Mouse (Mus musculus) midbrain, embryonic 12.5 days (tissue): Measurements from ENCODE around the gene Ppig. TPM values are rescaled to one million over a fixed set of nuclear protein-coding genes. Genes with fewer than 3 reads are reported as not detected.

ENCODE experiments used
- ATAC-seq: fragments of 200-750 bp; cut with Nextera tagmentation; 2 replicates; pipeline ENCODE4 v1.8.0; 2017; ENCODE audit warnings: low read depth, moderate TSS enrichment, moderate library complexity; ENCODE audit not compliant: low FRiP score
- H3K27ac ChIP-seq: fragments of 300-500 bp; sonication (generic); replicated peaks from 2 replicates; pipeline ENCODE4 v1.5.1; 2016; ENCODE audit warnings: mild to moderate bottlenecking
- H3K27me3 ChIP-seq: fragments of 300-500 bp; sonication (generic); 2 replicates; pipeline ENCODE4 v1.6.1; 2016; ENCODE audit warnings: mild to moderate bottlenecking
- H3K36me3 ChIP-seq: fragments of 300-500 bp; sonication (generic); 2 replicates; pipeline ENCODE4 v1.6.1; 2016
- H3K4me1 ChIP-seq: fragments of 300-500 bp; sonication (generic); 2 replicates; pipeline ENCODE4 v1.6.1; 2016
- H3K4me2 ChIP-seq: fragments of 300-500 bp; sonication (generic); replicated peaks from 2 replicates; pipeline ENCODE4 v1.6.1; 2016; ENCODE audit warnings: mild to moderate bottlenecking, moderate library complexity
- H3K4me3 ChIP-seq: fragments of 300-500 bp; sonication (generic); 2 replicates; pipeline ENCODE4 v1.5.1; 2016; ENCODE audit warnings: mild to moderate bottlenecking
- H3K9ac ChIP-seq: fragments of 300-500 bp; sonication (generic); replicated peaks from 2 replicates; pipeline ENCODE4 v1.6.1; 2016; ENCODE audit warnings: mild to moderate bottlenecking, moderate library complexity
- H3K9me3 ChIP-seq: fragments of 300-500 bp; sonication (generic); 2 replicates; pipeline ENCODE4 v1.6.1; 2016; ENCODE audit warnings: mild to moderate bottlenecking
- WGBS: fragments of 180-500 bp; shearing (Covaris S2); methylation state at CpG from one replicate; pipeline ENCODE4 v1.1.7; 2016; 5-methylcytosine and 5-hydroxymethylcytosine counted together
- polyA plus RNA-seq: library from polyadenylated mRNA; unstranded; fragments of >200 nt; fragmentation: Nextera tagmentation; extraction: Ambion mirVana; gene quantifications from 2 replicates; pipeline ENCODE4 v1.2.1, GENCODE M21; 2016

The Ppig gene
- polyA plus RNA-seq, 1 experiment from 2014 or later = 146 TPM

DNA sequence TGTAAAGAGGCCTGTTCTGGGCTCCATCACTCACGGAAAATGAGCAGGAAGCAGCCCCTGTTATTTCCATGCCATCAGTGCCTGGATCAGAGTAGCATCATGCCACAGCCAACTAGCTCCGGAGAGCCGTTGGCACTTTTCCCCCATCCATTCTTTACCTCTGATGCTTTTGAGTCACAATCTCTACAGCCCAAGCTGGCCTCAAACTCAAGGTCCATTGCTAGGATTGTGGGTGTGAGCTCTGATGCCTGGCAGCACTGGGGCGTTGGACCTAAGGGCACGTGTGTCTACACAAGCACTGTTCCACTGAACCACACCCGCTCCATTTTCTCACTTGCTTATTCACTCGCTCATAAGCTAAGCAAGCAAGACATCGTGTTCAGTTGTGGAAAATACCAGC is 21.9 kb upstream of the Ppig start:
- Histone ChIP-seq H3K27me3 (no peaks in the 10 kb centered on the region), H3K9ac (no peak overlapping the region), H3K4me3 (no peak overlapping the region), H3K9me3 (no peaks in the 10 kb centered on the region), H3K4me1 (no peaks in the 10 kb centered on the region), H3K36me3 (peaks cover 58% of the 10 kb centered on the region), H3K27ac (no peak overlapping the region), H3K4me2 (no peak overlapping the region)
- ATAC-seq = no peak
- 94% methylated on average over 8 of the region's 8 CpGs for WGBS

DNA sequence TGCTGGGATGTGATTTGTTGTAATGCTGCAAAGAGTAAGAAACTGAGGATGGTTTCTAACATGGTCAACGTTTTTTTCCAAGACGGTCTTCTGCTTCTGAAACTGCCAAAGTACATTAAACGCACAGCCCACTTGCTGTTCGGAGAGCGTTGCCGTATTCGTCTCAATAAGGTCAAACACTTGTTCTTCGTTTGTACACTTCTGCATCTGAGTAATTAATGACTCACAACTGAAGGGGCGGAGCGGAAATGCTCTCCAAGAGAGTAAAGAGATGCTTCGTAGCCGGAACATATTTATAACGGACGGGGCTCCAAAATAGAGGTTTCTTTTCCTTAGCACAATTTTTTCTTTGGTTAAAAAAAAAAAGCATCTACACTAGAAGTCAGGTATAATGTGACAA is 10.2 kb upstream of the Ppig start:
- no peak overlapping the region for H3K27ac ChIP-seq
- H3K4me2 ChIP-seq = no peak overlapping the region
- H3K27me3 ChIP-seq = peaks cover 4% of the 10 kb centered on the region; the same call in 1 of the 2 replicates
- no peak for ATAC-seq
- no peaks in the 10 kb centered on the region for H3K9me3 ChIP-seq
- 93% methylated on average over 14 of the region's 14 CpGs for WGBS
- no peak overlapping the region for H3K4me3 ChIP-seq
- peaks cover 5% of the 10 kb centered on the region for H3K4me1 ChIP-seq
- peaks cover 3% of the 10 kb centered on the region for H3K36me3 ChIP-seq
- H3K9ac ChIP-seq = no peak overlapping the region

DNA sequence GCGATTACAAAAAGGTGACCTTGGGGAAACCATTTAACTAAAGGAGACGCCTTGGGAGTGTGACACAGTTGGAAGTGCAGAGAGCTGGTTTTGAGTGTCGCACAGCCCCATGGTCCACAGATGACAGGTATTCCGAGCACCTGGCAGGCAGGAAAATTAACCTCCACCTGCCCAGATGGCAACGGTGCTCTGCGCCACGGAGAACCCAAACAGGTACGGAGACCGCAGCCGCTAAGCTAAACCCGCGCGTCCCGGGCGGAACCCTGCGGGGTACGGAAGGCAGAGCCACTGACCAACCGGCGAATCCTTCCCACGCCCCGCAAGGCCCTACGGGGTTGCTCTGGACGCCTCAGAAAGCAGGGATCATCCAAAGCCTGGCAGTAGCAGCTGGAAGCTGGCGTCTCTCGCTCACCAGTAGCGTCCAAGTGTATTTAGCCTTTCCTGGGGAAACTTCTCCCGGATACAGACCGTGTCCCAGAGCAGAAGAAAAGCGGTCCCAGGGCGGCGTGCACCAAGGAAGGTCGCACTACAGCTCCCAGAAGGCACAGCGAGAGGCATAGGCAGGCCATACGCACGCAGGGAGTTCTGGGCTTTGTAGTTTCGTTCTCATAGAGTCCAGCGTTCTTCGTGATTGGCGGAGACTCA is 9.2 kb upstream of the Ppig start, which contains the start of gene Fastkd1:
Fastkd1 (minus strand) TSS at position 536 of the 645 bp plus-strand sequence.
- H3K9ac ChIP-seq = peak within 1 kb of the TSS; percentile 69
- no peak within 1 kb of the TSS for H3K27ac ChIP-seq
- peaks cover 4% of the 10 kb centered on the region; the same call in 1 of the 2 replicates for H3K27me3 ChIP-seq
- peaks cover 5% of the 10 kb centered on the region for H3K4me1 ChIP-seq
- H3K4me3 ChIP-seq = peak within 1 kb of the TSS; percentile 81
- H3K9me3 ChIP-seq = no peaks in the 10 kb centered on the region
- ATAC-seq = peak; percentile 99
- H3K36me3 ChIP-seq = no peaks in the 10 kb centered on the region
- WGBS = under 1% methylated on average over 39 of the region's 39 CpGs
- peak within 1 kb of the TSS; percentile 79 for H3K4me2 ChIP-seq

DNA sequence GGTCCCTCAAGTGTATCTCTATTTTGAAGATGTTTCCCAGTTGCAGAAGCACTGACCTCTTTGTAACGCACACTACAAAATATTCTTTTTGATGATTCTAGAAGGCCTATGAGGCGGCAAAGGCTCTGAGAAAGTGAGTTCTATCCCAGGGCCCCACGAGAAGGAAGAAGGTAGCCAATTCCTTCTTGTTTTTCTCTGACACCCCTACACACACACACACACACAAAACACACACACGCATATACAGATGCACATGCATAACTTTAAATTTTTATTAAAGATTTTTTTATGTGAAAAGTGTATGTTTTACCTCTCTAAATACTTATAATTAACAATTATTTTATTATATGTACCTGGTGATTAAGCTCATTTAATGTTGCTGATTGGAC is 8.7 kb upstream of the Ppig start:
- peak overlapping the region; percentile 81 for H3K4me3 ChIP-seq
- H3K4me2 ChIP-seq = peak overlapping the region; percentile 79
- H3K27me3 ChIP-seq = peaks cover 7% of the 10 kb centered on the region; the same call in 1 of the 2 replicates
- H3K4me1 ChIP-seq = peaks cover 5% of the 10 kb centered on the region
- H3K27ac ChIP-seq = no peak overlapping the region
- no peaks in the 10 kb centered on the region for H3K36me3 ChIP-seq
- H3K9ac ChIP-seq = no peak overlapping the region
- 31% methylated on average over 4 of the region's 4 CpGs for WGBS
- H3K9me3 ChIP-seq = no peaks in the 10 kb centered on the region
- peak; percentile 64 for ATAC-seq

DNA sequence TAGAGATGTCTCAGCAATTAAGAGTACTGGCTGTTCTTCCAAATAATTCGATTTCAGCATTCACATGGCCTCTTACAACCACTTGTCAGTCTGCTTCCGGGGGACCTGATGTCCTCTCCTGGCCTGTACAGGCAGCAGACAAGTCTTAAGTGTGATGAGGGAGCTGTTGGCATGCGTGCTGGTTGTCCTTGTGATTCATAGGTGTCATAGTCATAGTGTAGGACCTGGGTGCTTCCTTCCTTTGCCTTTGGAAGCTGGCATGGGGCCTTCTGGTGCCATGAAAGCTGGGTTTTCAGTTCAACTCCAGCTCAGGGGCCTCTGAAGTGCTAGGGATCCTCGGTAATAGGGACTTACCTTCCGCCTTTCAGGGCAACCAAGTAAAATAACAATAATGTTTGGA is 8.2 kb upstream of the Ppig start:
- 81% methylated on average over 5 of the region's 5 CpGs for WGBS
- ATAC-seq = no peak
- peaks cover 8% of the 10 kb centered on the region; the same call in 1 of the 2 replicates for H3K27me3 ChIP-seq

DNA sequence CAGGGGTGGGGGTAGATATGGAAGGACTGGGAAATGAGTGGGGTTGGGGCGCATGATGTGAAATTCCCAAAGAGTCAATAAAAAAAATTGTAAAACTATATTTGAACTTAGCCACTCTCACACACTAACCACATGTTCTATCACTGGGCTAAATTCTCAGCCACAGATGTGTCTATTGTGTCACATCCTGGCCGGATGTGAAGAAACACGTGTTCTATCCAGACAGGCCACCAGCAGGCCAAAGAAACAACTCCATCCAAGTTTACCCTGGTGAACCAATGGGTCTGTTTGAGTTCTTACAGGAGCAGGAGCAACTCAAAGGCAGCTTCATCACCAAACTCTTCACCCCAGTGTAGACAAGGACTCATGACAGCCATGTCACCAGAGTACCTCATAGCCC is 5.9 kb upstream of the Ppig start:
- H3K4me1 ChIP-seq = peaks cover 5% of the 10 kb centered on the region
- no peak overlapping the region for H3K4me2 ChIP-seq
- peaks cover 19% of the 10 kb centered on the region; the same call in 1 of the 2 replicates for H3K27me3 ChIP-seq
- H3K9me3 ChIP-seq = no peaks in the 10 kb centered on the region
- no peak overlapping the region for H3K4me3 ChIP-seq
- WGBS = 80% methylated on average over 3 of the region's 3 CpGs
- H3K9ac ChIP-seq = no peak overlapping the region
- ATAC-seq = no peak
- no peaks in the 10 kb centered on the region for H3K36me3 ChIP-seq
- H3K27ac ChIP-seq = no peak overlapping the region

More for the DNA sequence above, 8.2 kb upstream of the Ppig start:
- H3K4me3 ChIP-seq = no peak overlapping the region
- peaks cover 5% of the 10 kb centered on the region for H3K4me1 ChIP-seq
- no peaks in the 10 kb centered on the region for H3K9me3 ChIP-seq
- H3K4me2 ChIP-seq = no peak overlapping the region
- H3K36me3 ChIP-seq = no peaks in the 10 kb centered on the region
- H3K27ac ChIP-seq = no peak overlapping the region
- no peak overlapping the region for H3K9ac ChIP-seq

DNA sequence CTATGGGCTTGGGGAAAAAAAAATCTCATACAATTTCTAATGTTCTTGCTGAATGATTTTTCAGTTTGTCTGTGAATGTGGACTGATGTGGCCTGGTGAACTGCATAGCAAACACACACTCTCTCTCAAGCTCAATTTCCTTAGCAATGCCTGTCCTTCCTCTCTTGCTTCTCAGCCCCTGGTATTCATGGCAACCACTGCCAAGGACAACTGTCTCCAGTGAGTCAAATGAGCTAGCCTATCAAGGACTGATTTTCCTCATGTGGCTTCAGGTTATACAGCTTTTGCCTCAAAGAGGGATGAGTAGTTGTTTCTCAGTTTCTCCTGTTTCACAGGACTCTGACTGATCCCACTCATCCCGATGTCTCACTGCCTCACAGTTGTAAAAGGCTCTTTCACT is 3.2 kb upstream of the Ppig start:
- H3K4me2 ChIP-seq = no peak overlapping the region
- no peak for ATAC-seq
- no peaks in the 10 kb centered on the region for H3K36me3 ChIP-seq
- H3K9ac ChIP-seq = no peak overlapping the region
- H3K27me3 ChIP-seq = peaks cover 19% of the 10 kb centered on the region; the same call in 1 of the 2 replicates
- no peak overlapping the region for H3K4me3 ChIP-seq
- no peaks in the 10 kb centered on the region for H3K9me3 ChIP-seq
- no peak overlapping the region for H3K27ac ChIP-seq
- WGBS = 83% methylated on average over 1 of the region's 1 CpGs
- H3K4me1 ChIP-seq = peaks cover 11% of the 10 kb centered on the region

DNA sequence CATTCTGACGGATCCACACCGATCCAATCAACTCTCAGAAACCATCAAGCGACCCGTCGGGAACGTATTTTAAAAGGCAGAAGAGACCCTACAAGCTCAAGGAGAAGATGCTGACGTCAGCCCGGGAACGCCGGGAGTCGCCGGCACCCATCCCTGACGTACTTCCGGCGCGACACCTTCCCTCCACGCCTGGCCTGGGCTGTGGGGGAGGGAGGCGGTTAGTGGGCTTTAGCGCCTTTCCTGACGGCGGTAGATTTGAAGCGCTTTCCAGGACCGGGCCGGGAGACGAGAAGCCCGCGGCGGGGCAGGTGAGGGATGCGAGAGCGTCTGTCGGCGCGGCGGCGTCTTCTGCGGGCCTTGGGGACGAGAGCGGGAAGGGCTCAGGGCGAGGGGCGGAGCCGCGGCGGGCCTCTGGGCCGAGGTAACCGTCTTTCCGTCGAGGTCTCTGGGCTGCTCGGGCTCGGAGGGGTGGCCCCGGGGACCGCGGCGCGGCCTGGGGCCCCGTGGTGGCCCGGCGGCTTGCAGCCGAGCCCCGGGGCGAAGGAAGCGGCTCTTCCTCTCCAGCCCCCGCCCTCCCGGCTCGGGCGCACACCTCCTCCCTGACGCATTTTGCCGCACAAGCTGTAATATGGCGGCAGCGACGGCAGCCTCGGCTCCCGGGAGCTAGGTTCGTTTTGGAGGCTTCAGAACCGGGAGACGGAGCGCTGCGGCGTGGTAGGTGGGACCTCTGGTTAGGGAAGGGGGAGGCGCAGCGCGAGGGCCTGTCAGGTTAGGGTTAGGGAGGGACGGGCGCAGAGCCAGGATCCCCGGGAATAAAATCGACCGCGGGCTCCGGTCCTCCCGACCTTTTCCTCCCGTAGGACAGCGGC is 539 bp downstream of the Ppig start:
- ATAC-seq = peak; percentile 96
- Histone ChIP-seq H3K27ac (peak overlapping the region; percentile 81), H3K27me3 (peaks cover 15% of the 10 kb centered on the region; the same call in 1 of the 2 replicates), H3K9me3 (no peaks in the 10 kb centered on the region), H3K9ac (peak overlapping the region; percentile 89), H3K36me3 (no peaks in the 10 kb centered on the region), H3K4me1 (peaks cover 15% of the 10 kb centered on the region), H3K4me3 (peak overlapping the region; percentile 98), H3K4me2 (peak overlapping the region; percentile 82)
- under 1% methylated on average over 78 of the region's 91 CpGs for WGBS

DNA sequence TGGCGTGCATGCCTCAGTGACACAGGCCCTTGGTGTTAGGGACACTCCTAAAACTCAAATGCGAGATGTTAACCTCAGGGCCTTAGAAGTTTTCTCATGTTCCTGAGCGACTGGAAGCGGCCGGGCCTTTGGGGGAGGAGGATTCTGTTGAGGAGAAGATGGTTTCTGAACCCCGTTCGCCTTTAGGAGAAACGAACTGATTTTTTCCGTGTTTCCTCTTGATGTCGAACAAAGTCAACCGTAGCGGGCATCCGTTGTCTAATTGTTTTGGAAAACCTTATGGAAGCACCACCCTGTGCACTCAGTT is 1.1 kb downstream of the Ppig start:
- Histone ChIP-seq H3K27me3 (peaks cover 12% of the 10 kb centered on the region; the same call in 1 of the 2 replicates), H3K27ac (peak overlapping the region; percentile 81; the same call in 1 of the 2 replicates), H3K4me2 (peak overlapping the region; percentile 82), H3K9ac (peak overlapping the region; percentile 89), H3K4me1 (peaks cover 15% of the 10 kb centered on the region), H3K9me3 (no peaks in the 10 kb centered on the region), H3K36me3 (no peaks in the 10 kb centered on the region), H3K4me3 (peak overlapping the region; percentile 98)
- 1% methylated on average over 13 of the region's 13 CpGs for WGBS
- ATAC-seq = no peak

DNA sequence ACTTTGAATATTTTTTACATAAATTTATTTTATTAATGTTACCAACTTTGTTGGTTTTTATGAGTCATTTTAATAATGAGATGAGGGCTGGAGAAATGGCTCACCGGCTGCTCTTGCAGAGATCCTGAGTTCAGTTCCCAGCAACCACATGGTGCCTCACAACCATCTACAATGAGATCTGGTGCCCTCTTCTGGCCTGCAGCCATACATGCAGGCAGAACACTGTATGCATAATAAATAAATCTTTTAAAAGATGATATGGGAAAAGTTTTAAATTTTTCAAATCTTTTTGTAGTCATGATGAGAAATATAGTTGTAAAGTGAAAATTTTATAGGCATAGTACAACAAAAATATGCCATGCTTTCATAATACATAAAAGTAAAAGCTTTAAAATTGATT is 22.7 kb downstream of the Ppig start:
- Histone ChIP-seq H3K4me2 (no peak overlapping the region), H3K27me3 (no peaks in the 10 kb centered on the region), H3K4me1 (no peaks in the 10 kb centered on the region), H3K9ac (no peak overlapping the region), H3K36me3 (peaks cover 65% of the 10 kb centered on the region), H3K4me3 (no peak overlapping the region), H3K9me3 (no peaks in the 10 kb centered on the region), H3K27ac (no peak overlapping the region)
- WGBS = 91% methylated on average over 1 of the region's 1 CpGs
- no peak for ATAC-seq

DNA sequence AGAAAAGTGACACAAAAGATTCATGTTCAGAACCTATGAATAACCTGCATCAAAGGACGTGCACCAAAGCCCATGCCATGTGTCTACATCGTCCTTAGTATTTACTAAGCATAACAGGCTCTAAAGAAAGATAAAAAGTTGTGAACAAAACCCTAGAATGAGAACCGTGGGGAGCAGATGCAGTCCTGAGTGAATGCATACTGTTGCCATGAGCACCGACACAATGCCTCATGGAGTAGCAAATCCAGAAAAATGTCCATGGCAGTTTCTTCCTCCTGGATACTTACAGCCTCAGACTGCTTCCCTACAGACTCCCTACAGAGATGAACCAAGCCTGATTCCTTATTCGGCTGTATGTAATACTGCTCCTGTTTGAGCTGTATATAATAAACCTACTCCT is 38.6 kb downstream of the Ppig start:
- Histone ChIP-seq H3K36me3 (0 out of 2 replicates have a peak, but pooled peaks cover 2% of the 10 kb centered on the region), H3K9me3 (no peaks in the 10 kb centered on the region), H3K4me2 (no peak overlapping the region), H3K27me3 (no peaks in the 10 kb centered on the region), H3K4me1 (peaks cover 7% of the 10 kb centered on the region; the same call in 1 of the 2 replicates), H3K9ac (no peak overlapping the region), H3K27ac (peak overlapping the region; percentile 35), H3K4me3 (no peak overlapping the region)
- peak; percentile 54; the same call in 1 of the 2 replicates for ATAC-seq
- WGBS = 31% methylated on average over 5 of the region's 5 CpGs

DNA sequence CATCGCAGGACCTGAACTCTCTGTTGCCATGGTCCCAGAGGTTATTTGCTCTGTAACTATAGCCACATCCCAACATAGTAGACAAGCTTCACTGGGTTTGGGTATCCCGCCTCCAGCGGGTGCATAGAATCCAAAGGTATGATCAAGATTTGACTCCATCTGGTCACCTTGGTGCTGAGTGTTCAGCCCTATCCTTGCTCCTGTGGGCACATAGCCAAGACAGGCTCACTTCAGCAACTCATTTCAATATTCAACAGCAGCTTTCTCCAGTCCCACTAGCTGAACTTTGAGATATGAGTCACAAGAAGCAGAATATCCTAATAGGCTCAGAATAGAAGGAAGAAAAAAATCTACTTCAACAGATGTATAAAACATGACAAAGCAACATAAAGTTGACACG is 41.0 kb downstream of the Ppig start:
- H3K9ac ChIP-seq = no peak overlapping the region
- H3K36me3 ChIP-seq = 0 out of 2 replicates have a peak, but pooled peaks cover 2% of the 10 kb centered on the region
- no peaks in the 10 kb centered on the region for H3K9me3 ChIP-seq
- 83% methylated on average over 4 of the region's 4 CpGs for WGBS
- H3K4me3 ChIP-seq = no peak overlapping the region
- no peaks in the 10 kb centered on the region for H3K27me3 ChIP-seq
- no peak overlapping the region for H3K27ac ChIP-seq
- no peak for ATAC-seq
- no peak overlapping the region for H3K4me2 ChIP-seq
- H3K4me1 ChIP-seq = peaks cover 7% of the 10 kb centered on the region; the same call in 1 of the 2 replicates
